8 mouse cellular contexts compared by ENCODE assay signal in genomic region chr19:3282572-3283467, GRCm38 (mm10). TPM values are rescaled to one million over a fixed set of nuclear protein-coding genes. Genes with fewer than 3 reads are reported as not detected.
DNase-seq lines count a peak whose midpoint lies in the region; ATAC-seq lines count a peak whose summit lies in the region.

Mrpl21 (plus strand) TSS chr19:3282901.
Ighmbp2 (minus strand) TSS chr19:3283017.

- DNase-seq in MEL-GATA-1-ER (ENCODE audit: extremely low read depth, low read depth), result peak; percentile 80
- DNase-seq in cerebellum, adult 8-10 months, result peak; percentile 94
- DNase-seq in forelimb bud, embryonic 11.5 days (ENCODE audit: low read depth, low spot score), result peak; percentile 89
- DNase-seq in layer of hippocampus, adult 9-10 months (ENCODE audit: low spot score), result peak; percentile 84
- peak; percentile 95 for DNase-seq in ovary, postnatal 10 days (ENCODE audit: low spot score)
- DNase-seq in thymus, postnatal 10 days (ENCODE audit: low spot score in 2 of 2), result peak; percentile 63 to 77

- H3K4me1 ChIP-seq in lung, embryonic 16.5 days (replicated peaks; ENCODE audit: control insufficient read depth, insufficient read depth, low read length), result peaks cover 10% of the 10 kb centered on the region

- H3K9me3 ChIP-seq in lung, embryonic 16.5 days (ENCODE audit: control insufficient read depth, low read length), result no peaks in the 10 kb centered on the region

- under 1% methylated on average over 49 of the region's 49 CpGs for WGBS in lung, embryonic 16.5 days

- peak within 1 kb of the TSS; percentile 75 for H3K4me2 ChIP-seq in lung, embryonic 16.5 days (ENCODE audit: low read depth, low read length)

- H3K27me3 ChIP-seq in lung, embryonic 16.5 days (ENCODE audit: control insufficient read depth, insufficient read depth, low read depth, low read length), result no peaks in the 10 kb centered on the region

- peak within 1 kb of the TSS; percentile 66 for H3K27ac ChIP-seq in lung, embryonic 16.5 days (ENCODE audit: low read length)

- peak within 1 kb of the TSS; percentile 90 for H3K4me3 ChIP-seq in lung, embryonic 16.5 days (ENCODE audit: low read length)

- peak within 1 kb of the TSS; percentile 92 for H3K9ac ChIP-seq in lung, embryonic 16.5 days (ENCODE audit: low read length)

- peak; percentile 86 to 90 for ATAC-seq in hematopoietic stem cell, adult 5-6 weeks (replicated peaks in 1 of 2; ENCODE audit: insufficient read depth in 1 of 2, low FRiP score in 2 of 2, low TSS enrichment in 1 of 2, low read depth in 1 of 2, poor library complexity in 2 of 2, severe bottlenecking in 2 of 2)
- peak; percentile 95 for ATAC-seq in lung, embryonic 16.5 days (ENCODE audit: low read depth)

- H3K36me3 ChIP-seq in lung, embryonic 16.5 days (ENCODE audit: control insufficient read depth, insufficient read depth, low read length), result peaks cover 14% of the 10 kb centered on the region

RNA-seq across cellular contexts. Expression of gene Mrpl21, which starts in this region (rescaled TPM):
- 63.9 and 93.0 TPM in 2 replicates for total RNA-seq in hematopoietic stem cell, adult 5-6 weeks (2017)
- 106 and 110 TPM in 2 replicates for polyA plus RNA-seq in lung, embryonic 16.5 days (2015; fragmentation: Nextera tagmentation; extraction: Ambion mirVana)

RNA-seq across cellular contexts. Expression of gene Ighmbp2, which starts in this region (rescaled TPM):
- 6.3 and 9.1 TPM in 2 replicates for total RNA-seq in hematopoietic stem cell, adult 5-6 weeks (2017)
- polyA plus RNA-seq in lung, embryonic 16.5 days (2015; fragmentation: Nextera tagmentation; extraction: Ambion mirVana), result 9.3 and 9.9 TPM in 2 replicates

Comparison
In these comparisons a context has a peak if more than half of its experiments do, and no peak if none do; other contexts are left out.
1. Peak in every context shown above with its lines: DNase-seq, ATAC-seq, H3K4me3 ChIP-seq and H3K27ac ChIP-seq.